8 mouse cellular contexts compared by ENCODE assay signal in genomic region chr13:15714726-15715437, GRCm38 (mm10).
DNase-seq lines count a peak whose midpoint lies in the region; ATAC-seq and TF ChIP-seq lines count a peak whose summit lies in the region.

No protein-coding gene starts in this region.

- TF ChIP-seq POLR2A in heart, adult 2 months (IDR thresholded peaks at IDR 0.05; ENCODE audit: insufficient read depth, low read depth, low read length), result no peak

- peak; percentile 86 for ATAC-seq in forebrain, embryonic 16.5 days
- ATAC-seq in limb, embryonic 12.5 days (ENCODE audit: insufficient number of reproducible peaks, insufficient read depth, low FRiP score, low TSS enrichment, low read depth), result no peak
- peak; percentile 57 for ATAC-seq in neural tube, embryonic 11.5 days (ENCODE audit: insufficient read depth, low FRiP score, low TSS enrichment)

- intact Hi-C loops in heart, adult 2 months (cut with DNase I), result no loop called here

- no peaks in the 10 kb centered on the region for H3K9me3 ChIP-seq in forebrain, embryonic 16.5 days (ENCODE audit: control insufficient read depth, low read length)
- H3K9me3 ChIP-seq in limb, embryonic 12.5 days, result no peaks in the 10 kb centered on the region
- no peaks in the 10 kb centered on the region for H3K9me3 ChIP-seq in neural tube, embryonic 11.5 days (ENCODE audit: control insufficient read depth, low read length)

- no peak overlapping the region for H3K4me2 ChIP-seq in forebrain, embryonic 16.5 days (ENCODE audit: low read length)
- H3K4me2 ChIP-seq in limb, embryonic 12.5 days, result no peak overlapping the region
- H3K4me2 ChIP-seq in neural tube, embryonic 11.5 days (ENCODE audit: low read depth), result no peak overlapping the region

- H3K79me2 ChIP-seq in heart, adult 2 months (replicated peaks; ENCODE audit: control insufficient read depth, insufficient read depth, low read length), result no peaks in the 10 kb centered on the region

- peak; percentile 76 for TF ChIP-seq CTCF in heart, adult 2 months (IDR thresholded peaks at IDR 0.05)

- no peaks in the 10 kb centered on the region for H3K27me3 ChIP-seq in heart, adult 2 months (ENCODE audit: control insufficient read depth, insufficient read depth, low read length)
- H3K27me3 ChIP-seq in forebrain, embryonic 16.5 days (replicated peaks; ENCODE audit: control insufficient read depth, insufficient read depth, low read length), result no peaks in the 10 kb centered on the region
- no peaks in the 10 kb centered on the region for H3K27me3 ChIP-seq in limb, embryonic 12.5 days
- H3K27me3 ChIP-seq in neural tube, embryonic 11.5 days (ENCODE audit: control insufficient read depth, insufficient read depth, low read length), result no peaks in the 10 kb centered on the region

- WGBS in heart, adult 2 months, result 48% methylated on average over 8 of the region's 8 CpGs
- 9% methylated on average over 8 of the region's 8 CpGs for WGBS in forebrain, embryonic 16.5 days
- WGBS in limb, embryonic 12.5 days, result 58% methylated on average over 8 of the region's 8 CpGs
- 29% methylated on average over 8 of the region's 8 CpGs for WGBS in neural tube, embryonic 11.5 days

- H3K4me3 ChIP-seq in heart, adult 2 months, result no peak overlapping the region
- no peak overlapping the region for H3K4me3 ChIP-seq in forebrain, embryonic 16.5 days (replicated peaks; ENCODE audit: low read length)
- H3K4me3 ChIP-seq in limb, embryonic 12.5 days (replicated peaks), result no peak overlapping the region
- no peak overlapping the region for H3K4me3 ChIP-seq in neural tube, embryonic 11.5 days (ENCODE audit: low read depth, low read length)

- H3K4me1 ChIP-seq in heart, adult 2 months (ENCODE audit: control insufficient read depth, insufficient read depth, low read length), result no peaks in the 10 kb centered on the region; the same call in 1 of the 2 replicates
- H3K4me1 ChIP-seq in forebrain, embryonic 16.5 days (replicated peaks; ENCODE audit: control insufficient read depth, insufficient read depth, low read length), result peaks cover 6% of the 10 kb centered on the region; the same call in 1 of the 2 replicates
- 0 out of 2 replicates have a peak, but pooled peaks cover 4% of the 10 kb centered on the region for H3K4me1 ChIP-seq in limb, embryonic 12.5 days (replicated peaks)
- H3K4me1 ChIP-seq in neural tube, embryonic 11.5 days (ENCODE audit: control insufficient read depth, insufficient read depth, low read length), result peaks cover 9% of the 10 kb centered on the region; the same call in 1 of the 2 replicates

- no peak overlapping the region for H3K9ac ChIP-seq in heart, adult 2 months (ENCODE audit: low read depth, low read length)
- H3K9ac ChIP-seq in forebrain, embryonic 16.5 days (replicated peaks; ENCODE audit: low read depth, low read length), result no peak overlapping the region
- H3K9ac ChIP-seq in limb, embryonic 12.5 days (replicated peaks), result no peak overlapping the region
- no peak overlapping the region; the same call in 1 of the 2 replicates for H3K9ac ChIP-seq in neural tube, embryonic 11.5 days (ENCODE audit: low read length)

- no peaks in the 10 kb centered on the region for H3K36me3 ChIP-seq in heart, adult 2 months (ENCODE audit: control insufficient read depth, insufficient read depth, low read length)
- H3K36me3 ChIP-seq in forebrain, embryonic 16.5 days (ENCODE audit: control insufficient read depth, insufficient read depth), result no peaks in the 10 kb centered on the region
- peaks cover 59% of the 10 kb centered on the region for H3K36me3 ChIP-seq in limb, embryonic 12.5 days
- no peaks in the 10 kb centered on the region; the same call in none of the 2 replicates for H3K36me3 ChIP-seq in neural tube, embryonic 11.5 days (ENCODE audit: control insufficient read depth, insufficient read depth, low read length)

- DNase-seq in heart, adult 2 months, result peak; percentile 10 to 40
- no peak for DNase-seq in heart, adult 11 months
- DNase-seq in adrenal gland, postnatal 10 days, result peak; percentile 48
- peak; percentile 12 to 28 for DNase-seq in kidney, adult 8-10 months
- peak; percentile 48 for DNase-seq in neural tube, embryonic 11.5 days (ENCODE audit: low spot score)
- DNase-seq in spleen, postnatal 4 days (ENCODE audit: low spot score in 2 of 2), result no peak

- no peak overlapping the region for H3K27ac ChIP-seq in heart, adult 2 months
- peak overlapping the region; percentile 24; the same call in 1 of the 2 replicates for H3K27ac ChIP-seq in forebrain, embryonic 16.5 days (ENCODE audit: low read length)
- H3K27ac ChIP-seq in limb, embryonic 12.5 days, result peak overlapping the region; percentile 24; the same call in 1 of the 2 replicates
- H3K27ac ChIP-seq in neural tube, embryonic 11.5 days (ENCODE audit: low read depth, low read length), result peak overlapping the region; percentile 39; the same call in 1 of the 2 replicates

- TF ChIP-seq EP300 in heart, adult 2 months (IDR thresholded peaks at IDR 0.05; ENCODE audit: insufficient read depth, low read depth, low read length), result no peak

Comparison
In these comparisons a context has a peak if more than half of its experiments do, and no peak if none do; other contexts are left out.
1. DNase-seq: peak in heart, adult 2 months (2 of 2), adrenal gland, postnatal 10 days (single experiment), kidney, adult 8-10 months (2 of 2) and neural tube, embryonic 11.5 days (single experiment); none in heart, adult 11 months (single experiment) and spleen, postnatal 4 days (0 of 2).